Mouse (Mus musculus): Measurements from ENCODE around the gene Ambra1. TPM values are rescaled to one million over a fixed set of nuclear protein-coding genes. Genes with fewer than 3 reads are reported as not detected.
A peak's percentile ranks its signal among the peaks of the same experiment; 100 is the strongest.
"Not testable (repeated sequence)": the region's sequence is repeated elsewhere in the genome, so short reads cannot be mapped to it uniquely, and the experiment has no call there.

Ambra1 gene
- polyA plus RNA-seq, 1 experiment from 2014 or later, result 17.4 TPM

DNA sequence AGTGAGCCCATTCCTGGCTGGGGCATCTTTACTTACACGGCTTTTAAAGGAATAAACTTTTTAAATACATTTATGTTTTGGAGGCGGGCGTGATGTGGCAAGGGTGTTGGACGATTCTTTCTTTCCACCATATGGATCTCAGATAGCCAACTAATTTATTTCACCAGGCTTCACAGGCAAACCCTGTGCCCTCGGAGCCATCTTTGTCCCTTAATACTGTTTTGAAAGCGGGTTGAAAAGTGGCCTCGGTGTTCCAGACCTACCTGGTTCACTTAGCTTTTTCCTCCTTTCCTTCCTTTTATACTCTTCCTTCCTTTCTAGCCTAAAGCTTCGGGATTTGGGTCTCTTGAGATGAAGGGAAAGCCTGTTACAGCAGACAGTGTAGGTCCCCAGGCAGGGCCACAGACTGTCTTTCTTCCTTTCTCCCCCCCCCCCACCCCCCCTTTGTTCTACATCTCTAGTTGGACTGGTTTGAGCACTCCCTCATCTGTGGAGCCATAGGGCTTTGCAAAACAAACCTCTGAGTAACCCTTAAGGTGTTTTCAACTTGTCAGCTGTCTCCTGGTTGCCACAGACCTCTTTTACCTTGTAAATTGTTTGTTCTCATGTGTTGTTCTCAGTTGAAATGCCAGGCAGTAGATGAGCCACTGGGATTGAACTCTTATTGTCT lies 18.5 kb upstream of the Ambra1 start:
- H3K27ac ChIP-seq, result peak overlapping the region; percentile 95
- H3K4me1 ChIP-seq, result peaks cover 19% of the 10 kb centered on the region
- H3K27me3 ChIP-seq (ENCODE audit: insufficient read depth, poor library complexity, severe bottlenecking), result no peaks in the 10 kb centered on the region
- H3K36me3 ChIP-seq, result peaks cover 4% of the 10 kb centered on the region; the same call in 1 of the 2 replicates
- H3K4me3 ChIP-seq, result peak overlapping the region; percentile 88
- 4% methylated on average over 8 of the region's 8 CpGs for WGBS
- DNase-seq (ENCODE audit: low spot score), result no peak
- H3K9me3 ChIP-seq, result no peaks in the 10 kb centered on the region

GRCm38 (mm10) chr2:91714921-91715320 lies 15.0 kb upstream of the Ambra1 start:
- Histone ChIP-seq H3K27ac (no peak overlapping the region), H3K27me3 (ENCODE audit: insufficient read depth, poor library complexity, severe bottlenecking) (no peaks in the 10 kb centered on the region), H3K36me3 (peaks cover 9% of the 10 kb centered on the region; the same call in 1 of the 2 replicates), H3K4me1 (peaks cover 12% of the 10 kb centered on the region), H3K9me3 (no peaks in the 10 kb centered on the region), H3K4me3 (no peak overlapping the region)
- WGBS, result 80% methylated on average over 1 of the region's 1 CpGs
- DNase-seq (ENCODE audit: low spot score), result no peak

DNA sequence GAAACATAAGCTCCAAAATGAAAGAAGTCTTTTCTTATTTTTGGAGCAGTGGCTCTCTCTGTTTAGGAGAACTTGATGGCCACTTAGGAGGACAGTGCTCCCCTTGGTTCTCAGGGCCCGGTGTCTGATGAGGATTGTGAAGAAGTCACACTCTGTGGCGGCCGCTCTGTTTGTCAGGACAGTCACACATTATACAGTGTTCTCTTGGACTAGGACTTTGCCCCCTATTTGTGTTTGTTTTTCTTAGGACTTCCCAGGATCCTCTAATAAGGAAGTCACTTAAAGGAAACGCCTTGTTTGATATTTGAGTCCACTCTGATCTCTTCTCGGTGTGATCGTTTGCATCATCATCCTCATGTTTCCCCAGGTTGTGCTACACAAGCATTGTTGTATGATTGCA lies 11.7 kb upstream of the Ambra1 start:
- Histone ChIP-seq H3K4me3 (no peak overlapping the region), H3K27me3 (ENCODE audit: insufficient read depth, poor library complexity, severe bottlenecking) (no peaks in the 10 kb centered on the region), H3K27ac (no peak overlapping the region), H3K9me3 (no peaks in the 10 kb centered on the region), H3K4me1 (no peaks in the 10 kb centered on the region), H3K36me3 (peaks cover 22% of the 10 kb centered on the region)
- 90% methylated on average over 6 of the region's 6 CpGs for WGBS
- no peak for DNase-seq (ENCODE audit: low spot score)

DNA sequence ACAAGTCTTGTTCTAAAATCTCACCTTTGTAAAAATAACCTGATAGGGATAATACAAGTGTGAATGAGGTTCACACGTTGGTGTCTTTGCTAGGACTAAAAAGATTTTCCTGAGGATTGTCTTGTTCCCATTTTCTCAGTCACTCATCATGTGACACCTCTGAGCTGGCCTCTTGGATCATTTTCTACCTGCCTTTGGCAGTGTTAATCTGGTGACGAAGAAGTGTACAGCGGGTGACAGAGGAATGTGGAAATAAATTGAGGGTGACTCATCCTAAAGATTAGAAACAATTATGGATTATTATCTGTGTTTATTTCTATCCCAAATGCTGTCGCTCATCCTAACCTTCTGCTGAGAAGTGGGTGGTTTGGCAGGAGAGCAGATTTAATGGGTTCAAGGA lies 6.6 kb upstream of the Ambra1 start:
- DNase-seq (ENCODE audit: low spot score), result peak; percentile 3
- H3K36me3 ChIP-seq, result peaks cover 18% of the 10 kb centered on the region
- H3K27ac ChIP-seq, result no peak overlapping the region
- H3K27me3 ChIP-seq (ENCODE audit: insufficient read depth, poor library complexity, severe bottlenecking), result no peaks in the 10 kb centered on the region
- H3K4me3 ChIP-seq, result no peak overlapping the region
- no peaks in the 10 kb centered on the region for H3K9me3 ChIP-seq
- 61% methylated on average over 4 of the region's 4 CpGs for WGBS
- H3K4me1 ChIP-seq, result no peaks in the 10 kb centered on the region

DNA sequence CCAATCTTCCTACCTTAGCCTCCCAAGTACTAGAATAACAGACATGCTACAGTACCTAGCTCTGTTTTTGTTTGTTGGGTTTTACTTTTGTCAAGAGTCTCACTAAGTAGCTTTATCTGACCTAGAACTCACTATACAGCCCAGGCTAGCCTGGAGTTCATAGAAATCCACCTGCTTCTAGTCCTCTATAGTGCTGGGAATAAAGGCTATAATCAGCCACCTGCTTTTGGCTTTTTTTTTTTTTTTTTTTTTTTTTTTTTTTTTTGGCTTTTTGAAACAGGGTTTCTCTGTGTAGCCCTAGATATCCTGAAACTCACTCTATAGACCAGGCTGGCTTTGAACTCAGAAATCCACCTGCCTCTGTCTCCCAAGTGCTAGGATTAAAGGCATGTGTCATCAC lies 6.0 kb upstream of the Ambra1 start:
- Histone ChIP-seq H3K4me3 (no peak overlapping the region), H3K36me3 (peaks cover 16% of the 10 kb centered on the region), H3K9me3 (no peaks in the 10 kb centered on the region), H3K27me3 (ENCODE audit: insufficient read depth, poor library complexity, severe bottlenecking) (no peaks in the 10 kb centered on the region), H3K4me1 (no peaks in the 10 kb centered on the region), H3K27ac (no peak overlapping the region)
- DNase-seq (ENCODE audit: low spot score), result no peak

DNA sequence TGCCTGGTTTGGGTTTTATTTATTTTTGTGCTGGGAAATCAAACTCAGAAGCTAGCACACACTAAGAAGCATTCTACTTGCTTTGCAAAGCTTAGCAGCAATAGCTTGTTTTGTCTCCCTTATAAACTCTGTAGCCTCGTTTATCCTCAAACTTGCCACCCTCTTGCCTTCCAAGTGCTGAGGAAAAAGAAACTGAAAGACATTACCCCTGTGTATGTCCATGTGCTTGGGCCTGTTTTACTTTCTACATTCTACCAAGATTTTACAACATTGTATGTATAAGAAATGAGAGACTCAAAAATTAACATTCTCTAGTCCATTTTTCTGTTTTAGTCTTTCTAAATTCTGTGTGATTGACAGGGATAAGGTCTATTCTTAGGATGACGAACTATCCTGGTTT lies 5.2 kb upstream of the Ambra1 start:
- DNase-seq (ENCODE audit: low spot score), result no peak
- H3K9me3 ChIP-seq, result no peaks in the 10 kb centered on the region
- WGBS, result 65% methylated on average over 2 of the region's 2 CpGs
- no peaks in the 10 kb centered on the region for H3K4me1 ChIP-seq
- no peak overlapping the region for H3K27ac ChIP-seq
- H3K27me3 ChIP-seq (ENCODE audit: insufficient read depth, poor library complexity, severe bottlenecking), result no peaks in the 10 kb centered on the region
- H3K36me3 ChIP-seq, result peaks cover 13% of the 10 kb centered on the region
- H3K4me3 ChIP-seq, result no peak overlapping the region

DNA sequence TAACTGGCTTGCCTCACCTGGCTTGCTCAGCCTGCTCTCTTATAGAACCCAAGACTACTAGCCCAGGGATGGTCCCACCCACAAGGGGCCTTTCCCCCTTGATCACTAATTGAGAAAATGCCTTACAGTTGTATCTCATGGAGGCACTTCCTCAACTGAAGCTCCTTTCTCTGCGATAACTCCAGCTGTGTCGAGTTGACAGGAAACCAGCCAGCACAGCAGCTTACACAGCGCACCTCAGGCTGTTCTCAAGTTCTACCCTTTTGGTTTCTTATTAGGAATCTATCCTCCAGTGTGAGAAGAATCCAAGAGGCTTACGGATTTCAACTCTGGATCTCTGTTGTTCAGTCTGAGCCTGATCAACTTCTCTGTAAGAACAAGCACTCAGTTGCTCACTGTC lies 4.5 kb upstream of the Ambra1 start:
- not testable (repeated sequence) for H3K27ac ChIP-seq; H3K27me3 ChIP-seq (ENCODE audit: insufficient read depth, poor library complexity, severe bottlenecking); H3K36me3 ChIP-seq; H3K4me3 ChIP-seq; H3K4me1 ChIP-seq; H3K9me3 ChIP-seq
- peak; percentile 25 for DNase-seq (ENCODE audit: low spot score)
- 44% methylated on average over 4 of the region's 4 CpGs for WGBS

- DNase-seq (ENCODE audit: low spot score), result no peak
- no peaks in the 10 kb centered on the region for H3K36me3 ChIP-seq
Measured at GRCm38 (mm10) chr2:91727011-91727410, 2.9 kb upstream of the Ambra1 start.

GRCm38 (mm10) chr2:91729571-91729970 lies 363 bp upstream of the Ambra1 start:
- peak overlapping the region; percentile 98 for H3K27ac ChIP-seq
- H3K27me3 ChIP-seq (ENCODE audit: insufficient read depth, poor library complexity, severe bottlenecking), result no peaks in the 10 kb centered on the region
- 0 out of 2 replicates have a peak, but pooled peaks cover 3% of the 10 kb centered on the region for H3K36me3 ChIP-seq
- H3K4me3 ChIP-seq, result peak overlapping the region; percentile 100
- no peaks in the 10 kb centered on the region for H3K4me1 ChIP-seq
- 25% methylated on average over 4 of the region's 4 CpGs for WGBS
- no peak for DNase-seq (ENCODE audit: low spot score)
- H3K9me3 ChIP-seq, result no peaks in the 10 kb centered on the region

More at GRCm38 (mm10) chr2:91727011-91727410, 2.9 kb upstream of the Ambra1 start:
- no peaks in the 10 kb centered on the region for H3K9me3 ChIP-seq
- H3K27ac ChIP-seq, result no peak overlapping the region
- no peaks in the 10 kb centered on the region for H3K4me1 ChIP-seq
- no peak overlapping the region for H3K4me3 ChIP-seq
- no peaks in the 10 kb centered on the region for H3K27me3 ChIP-seq (ENCODE audit: insufficient read depth, poor library complexity, severe bottlenecking)
- WGBS, result 74% methylated on average over 3 of the region's 3 CpGs

- 91% methylated on average over 5 of the region's 5 CpGs for WGBS
- 0 out of 2 replicates have a peak, but pooled peaks cover 3% of the 10 kb centered on the region for H3K36me3 ChIP-seq
- H3K27ac ChIP-seq, result no peak overlapping the region
- H3K4me1 ChIP-seq, result no peaks in the 10 kb centered on the region
- DNase-seq (ENCODE audit: low spot score), result no peak
- H3K4me3 ChIP-seq, result no peak overlapping the region
- H3K9me3 ChIP-seq, result no peaks in the 10 kb centered on the region
- no peaks in the 10 kb centered on the region for H3K27me3 ChIP-seq (ENCODE audit: insufficient read depth, poor library complexity, severe bottlenecking)
Measured at GRCm38 (mm10) chr2:91735221-91735620, 5.3 kb downstream of the Ambra1 start.

- peaks cover 3% of the 10 kb centered on the region; the same call in 1 of the 2 replicates for H3K36me3 ChIP-seq
- WGBS, result 94% methylated on average over 1 of the region's 1 CpGs
- H3K4me3 ChIP-seq, result no peak overlapping the region
- no peak overlapping the region for H3K27ac ChIP-seq
- no peaks in the 10 kb centered on the region for H3K9me3 ChIP-seq
- H3K27me3 ChIP-seq (ENCODE audit: insufficient read depth, poor library complexity, severe bottlenecking), result no peaks in the 10 kb centered on the region
- no peaks in the 10 kb centered on the region for H3K4me1 ChIP-seq
- no peak for DNase-seq (ENCODE audit: low spot score)
Measured at GRCm38 (mm10) chr2:91739586-91739985, 9.7 kb downstream of the Ambra1 start.

- no peak for DNase-seq (ENCODE audit: low spot score)
- H3K27ac ChIP-seq, result no peak overlapping the region
- no peaks in the 10 kb centered on the region for H3K9me3 ChIP-seq
- no peaks in the 10 kb centered on the region for H3K27me3 ChIP-seq (ENCODE audit: insufficient read depth, poor library complexity, severe bottlenecking)
- H3K36me3 ChIP-seq, result peaks cover 3% of the 10 kb centered on the region; the same call in 1 of the 2 replicates
- H3K4me3 ChIP-seq, result no peak overlapping the region
- H3K4me1 ChIP-seq, result peaks cover 2% of the 10 kb centered on the region; the same call in 1 of the 2 replicates
- WGBS, result 86% methylated on average over 5 of the region's 5 CpGs
Measured at GRCm38 (mm10) chr2:91744686-91745085, 14.8 kb downstream of the Ambra1 start.

DNA sequence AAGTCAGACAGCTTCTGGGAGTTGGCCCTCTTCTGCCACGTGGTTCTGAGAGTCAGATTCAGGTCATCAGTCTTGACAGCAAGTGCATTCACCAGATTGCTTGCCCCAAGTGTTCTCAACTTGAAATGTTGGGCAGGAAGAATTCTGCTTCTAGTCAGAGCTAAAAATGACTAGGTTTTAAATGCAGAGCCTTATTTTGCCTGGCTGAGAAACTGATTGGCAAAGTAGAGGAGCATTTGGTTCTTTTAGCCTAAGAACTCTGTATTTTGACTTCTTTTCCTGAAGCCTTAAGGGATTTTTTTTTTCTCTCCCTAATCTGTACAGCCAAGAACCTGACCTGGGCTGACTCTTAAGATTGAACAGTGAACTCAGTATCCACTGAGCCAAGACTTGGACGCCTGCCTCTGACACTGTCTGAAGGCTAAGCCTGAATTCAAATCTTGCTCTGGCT lies 19.9 kb downstream of the Ambra1 start:
- Histone ChIP-seq H3K27ac (no peak overlapping the region), H3K36me3 (no peaks in the 10 kb centered on the region)
- WGBS, result 55% methylated on average over 2 of the region's 2 CpGs

More for the DNA sequence above, 19.9 kb downstream of the Ambra1 start:
- Histone ChIP-seq H3K9me3 (no peaks in the 10 kb centered on the region), H3K4me1 (peaks cover 8% of the 10 kb centered on the region; the same call in 1 of the 2 replicates), H3K27me3 (ENCODE audit: insufficient read depth, poor library complexity, severe bottlenecking) (no peaks in the 10 kb centered on the region), H3K4me3 (no peak overlapping the region)
- no peak for DNase-seq (ENCODE audit: low spot score)
